Mouse (Mus musculus) liver, adult 2 months (tissue): ENCODE measurements around the gene Gpr137.

Source experiments
- CTCF ChIP-seq: fragments of 200-500 bp; IDR thresholded peaks from 2 replicates; pipeline ENCODE4 v1.5.1; 2011; ENCODE audit warnings: low read depth, low read length, control low read depth
- POLR2A ChIP-seq: fragments of 200-500 bp; IDR thresholded peaks from 2 replicates; pipeline ENCODE4 v1.6.1; 2011; ENCODE audit warnings: low read length, control low read depth; ENCODE audit not compliant: insufficient read depth; ENCODE audit errors: extremely low read depth

- TF ChIP-seq CTCF (no peak), POLR2A (no peak)
Observed at GRCm38 (mm10) chr19:6971644-6972043, 29.4 kb upstream of the Gpr137 start.
